Mouse (Mus musculus) liver, embryonic 15.5 days (tissue): ENCODE measurements around the gene Zscan4-ps1. TPM values are rescaled to one million over a fixed set of nuclear protein-coding genes. Genes with fewer than 3 reads are reported as not detected.
"Not testable (repeated sequence)": the region's sequence is repeated elsewhere in the genome, so short reads cannot be mapped to it uniquely, and the experiment has no call there.

Source experiments
- ATAC-seq: fragments of 200-750 bp; cut with Nextera tagmentation; 2 replicates; pipeline ENCODE4 v1.8.0; 2017; ENCODE audit warnings: moderate number of reproducible peaks, mild to moderate bottlenecking, moderate library complexity; ENCODE audit not compliant: insufficient read depth
- H3K27ac ChIP-seq: fragments of 300-500 bp; sonication (generic); replicated peaks from 2 replicates; pipeline ENCODE4 v1.5.1; 2015; ENCODE audit warnings: mild to moderate bottlenecking, inconsistent platforms
- H3K27me3 ChIP-seq: fragments of 300-500 bp; sonication (generic); 2 replicates; pipeline ENCODE4 v1.6.1; 2015; ENCODE audit warnings: mild to moderate bottlenecking, inconsistent platforms
- H3K36me3 ChIP-seq: fragments of 300-500 bp; sonication (generic); replicated peaks from 2 replicates; pipeline ENCODE4 v1.6.1; 2015; ENCODE audit warnings: moderate library complexity, mild to moderate bottlenecking, inconsistent platforms
- H3K4me1 ChIP-seq: fragments of 300-500 bp; sonication (generic); replicated peaks from 2 replicates; pipeline ENCODE4 v1.6.1; 2015; ENCODE audit warnings: inconsistent platforms
- H3K4me2 ChIP-seq: fragments of 300-500 bp; sonication (generic); 2 replicates; pipeline ENCODE4 v1.6.1; 2015; ENCODE audit warnings: moderate library complexity, mild to moderate bottlenecking, inconsistent platforms
- H3K4me3 ChIP-seq: fragments of 300-500 bp; sonication (generic); replicated peaks from 2 replicates; pipeline ENCODE4 v1.5.1; 2015; ENCODE audit warnings: mild to moderate bottlenecking, inconsistent platforms
- H3K9ac ChIP-seq: fragments of 300-500 bp; sonication (generic); 2 replicates; pipeline ENCODE4 v1.6.1; 2015; ENCODE audit warnings: moderate library complexity, mild to moderate bottlenecking, inconsistent platforms
- H3K9me3 ChIP-seq: fragments of 300-500 bp; sonication (generic); replicated peaks from 2 replicates; pipeline ENCODE4 v1.6.1; 2016; ENCODE audit warnings: inconsistent platforms
- WGBS: fragments of 180-500 bp; shearing (Covaris S2); methylation state at CpG from one replicate; pipeline ENCODE4 v1.1.7; 2015; ENCODE audit warnings: mixed read lengths; ENCODE audit not compliant: insufficient replicate concordance; 5-methylcytosine and 5-hydroxymethylcytosine counted together
- polyA plus RNA-seq: library from polyadenylated mRNA; unstranded; fragments of >200 nt; fragmentation: Nextera tagmentation; extraction: Ambion mirVana; gene quantifications from 2 replicates; pipeline ENCODE4 v1.2.1, GENCODE M21; 2015

The Zscan4-ps1 gene
- not detected in 2 replicates for polyA plus RNA-seq

DNA sequence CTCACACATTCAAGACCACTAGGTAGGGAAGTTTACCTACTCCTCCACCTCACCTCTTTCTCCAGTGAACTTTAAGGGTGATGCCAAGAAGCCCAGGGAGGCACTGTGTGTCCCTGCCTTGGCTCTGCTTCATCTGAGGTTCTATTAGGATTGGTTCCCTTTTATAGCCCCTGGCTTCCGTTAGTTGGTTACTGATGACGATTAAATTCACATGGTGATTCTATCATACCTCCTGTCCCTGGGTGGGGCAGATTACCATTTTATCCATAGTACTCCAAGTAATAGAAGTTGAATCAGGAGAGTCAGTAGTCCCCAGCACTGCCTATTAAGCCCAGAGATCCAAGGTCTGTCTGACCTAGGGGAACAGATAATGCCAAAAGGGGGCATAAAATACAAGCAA, at the start of gene Zscan4-ps1:
Gene Zscan4-ps1, minus strand, starts transcription at position 101 of the 400 bp plus-strand sequence.
- H3K4me2 ChIP-seq, H3K9me3 ChIP-seq, H3K4me3 ChIP-seq, ATAC-seq, H3K27me3 ChIP-seq, H3K4me1 ChIP-seq, H3K9ac ChIP-seq, H3K36me3 ChIP-seq, H3K27ac ChIP-seq: not testable (repeated sequence)
- 65% methylated on average over 2 of the region's 2 CpGs for WGBS

Other genes with a start within 250 kb of the Zscan4-ps1 start
- gene Zscan4b, start 164.6 kb downstream of the Zscan4-ps1 start, polyA plus RNA-seq: not detected in 2 replicates
- not detected in 2 replicates for gene Zscan4c, start 63.9 kb downstream of the Zscan4-ps1 start, polyA plus RNA-seq
- gene Zscan4d, start 96.5 kb upstream of the Zscan4-ps1 start, polyA plus RNA-seq: not detected in 2 replicates
- not detected in 2 replicates for gene Zscan4e, start 241.0 kb upstream of the Zscan4-ps1 start, polyA plus RNA-seq